Mouse (Mus musculus) small intestine, adult 2 months (tissue): ENCODE data around the gene Grb2.

Source experiments
- CTCF ChIP-seq: fragments of 200-500 bp; IDR thresholded peaks from 2 replicates; pipeline ENCODE4 v1.5.1; 2012; ENCODE audit warnings: low read depth, mild to moderate bottlenecking, control low read depth, inconsistent platforms, low read length, moderate library complexity, mixed read lengths; ENCODE audit not compliant: insufficient replicate concordance, insufficient read length; ENCODE audit errors: extremely low read depth
- POLR2A ChIP-seq: fragments of 200-500 bp; IDR thresholded peaks from 2 replicates; pipeline ENCODE4 v1.6.1; 2012; ENCODE audit warnings: low read depth, mild to moderate bottlenecking, control low read depth, inconsistent platforms, low read length, moderate library complexity

GRCm38 (mm10) chr11:115709829-115710559, 1.6 kb upstream of the Grb2 start:
- TF ChIP-seq CTCF (no peak), POLR2A (no peak)
